Mouse (Mus musculus) cerebellum, postnatal 14 days (tissue): ENCODE results near the gene Gm45208.
"Not testable (repeated sequence)": the region's sequence is repeated elsewhere in the genome, so short reads cannot be mapped to it uniquely, and the experiment has no call there.

Source experiments
- DNase-seq, 2 experiments: peaks; one replicate each; pipeline ENCODE4 v3.0.0; 2021; ENCODE audit warnings: mixed read lengths in 2 of 2

The Gm45208 gene

GRCm38 (mm10) chrX:7721514-7722281, at the start of gene Gm45208:
Gene Gm45208 (plus strand): TSS chrX:7722245.
- peak; percentile 62 to 74 for DNase-seq

GRCm38 (mm10) chrX:7672739-7673138, 49.3 kb upstream of the Gm45208 start:
- DNase-seq = peak in 1 of 2 experiments; percentile 14

- no peak for DNase-seq
These were observed 48.3 kb upstream of the Gm45208 start for GRCm38 (mm10) chrX:7673578-7674281.

GRCm38 (mm10) chrX:7674284-7675000, 47.6 kb upstream of the Gm45208 start:
- DNase-seq = peak; percentile 23 to 47

GRCm38 (mm10) chrX:7675001-7675380, 47.1 kb upstream of the Gm45208 start:
- no peak for DNase-seq

- DNase-seq = no peak
These were observed 43.1 kb upstream of the Gm45208 start for GRCm38 (mm10) chrX:7678986-7679385.

- DNase-seq = peak; percentile 91 to 92
These were observed 42.5 kb upstream of the Gm45208 start for GRCm38 (mm10) chrX:7679405-7680056.

GRCm38 (mm10) chrX:7680057-7680412, 42.0 kb upstream of the Gm45208 start:
- no peak for DNase-seq

- peak; percentile 33 to 48 for DNase-seq
These were observed 41.2 kb upstream of the Gm45208 start, which contains the start of gene Magix for GRCm38 (mm10) chrX:7680864-7681263. Gene Magix (minus strand): TSS chrX:7681251.

GRCm38 (mm10) chrX:7688321-7688720, 33.7 kb upstream of the Gm45208 start:
- DNase-seq = no peak

- DNase-seq = no peak
These were observed 31.6 kb upstream of the Gm45208 start for GRCm38 (mm10) chrX:7690486-7690885.

- peak; percentile 44 to 55 for DNase-seq
These were observed 29.2 kb upstream of the Gm45208 start for GRCm38 (mm10) chrX:7692862-7693261.

GRCm38 (mm10) chrX:7696520-7696919, 25.5 kb upstream of the Gm45208 start:
- no peak for DNase-seq

- DNase-seq = peak; percentile 81 to 83
These were observed 25.1 kb upstream of the Gm45208 start, which contains the start of gene Gpkow for GRCm38 (mm10) chrX:7696954-7697381. Gene Gpkow (plus strand): TSS chrX:7697131.

- DNase-seq = not testable (repeated sequence)
These were observed 8.3 kb upstream of the Gm45208 start for GRCm38 (mm10) chrX:7713764-7714134.

GRCm38 (mm10) chrX:7714135-7714899, 7.7 kb upstream of the Gm45208 start, which contains the start of gene Wdr45:
Gene Wdr45 (plus strand): TSS chrX:7714333.
- DNase-seq = peak; percentile 95

GRCm38 (mm10) chrX:7716058-7716457, 6.0 kb upstream of the Gm45208 start:
- peak in 1 of 2 experiments; percentile 36 for DNase-seq

GRCm38 (mm10) chrX:7722282-7722611, 202 bp downstream of the Gm45208 start:
- DNase-seq = no peak

GRCm38 (mm10) chrX:7722691-7723090, 646 bp downstream of the Gm45208 start:
- no peak for DNase-seq

- DNase-seq = no peak
These were observed 2.1 kb downstream of the Gm45208 start for GRCm38 (mm10) chrX:7724135-7724534.

GRCm38 (mm10) chrX:7725841-7726240, 3.8 kb downstream of the Gm45208 start:
- no peak for DNase-seq

- DNase-seq = no peak
These were observed 5.1 kb downstream of the Gm45208 start for GRCm38 (mm10) chrX:7727176-7727575.
